In the genomic region with DNA sequence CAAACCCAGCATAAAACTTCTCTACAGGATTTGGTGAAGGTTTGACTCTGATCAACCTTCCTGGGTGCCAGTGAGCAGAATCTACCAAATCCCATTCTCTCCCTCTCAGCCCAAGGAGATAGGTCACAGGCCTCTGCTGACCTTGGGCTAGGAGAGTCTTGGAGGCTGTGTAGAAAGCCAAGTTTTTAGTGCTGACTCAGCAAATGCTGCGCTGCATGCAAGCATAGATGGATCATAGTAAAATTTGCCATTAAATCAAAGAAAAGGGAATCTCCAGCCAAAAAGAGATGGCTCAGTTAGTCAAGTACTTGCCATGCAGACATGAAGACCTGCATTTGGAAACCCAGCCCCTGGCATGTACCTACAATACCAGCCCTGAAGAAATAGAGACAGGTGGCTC, we compare ENCODE assay signal across 21 mouse cellular contexts.
DNase-seq lines count a peak whose midpoint lies in the region; ATAC-seq and TF ChIP-seq lines count a peak whose summit lies in the region.
"Had no signal": no experiment of that assay in that cellular context is flagged by ENCODE, and none has a peak within 500 bp of the region (broad histone marks: within the 10 kb centered on the region; RNA-seq: fewer than 3 reads in every experiment).

No protein-coding gene starts in this region.

- H3K9ac ChIP-seq in CH12.LX (ENCODE audit: insufficient read depth, low read depth) (no peak overlapping the region), MEL (ENCODE audit: control insufficient read depth, low read depth, low read length, poor library complexity, severe bottlenecking) (no peak overlapping the region)
- no peak overlapping the region for H3K9ac ChIP-seq in intestine, embryonic 15.5 days
- H3K9ac ChIP-seq: embryonic facial prominence, embryonic 13.5 days; embryonic facial prominence, embryonic 15.5 days; forebrain, embryonic 13.5 days; forebrain, embryonic 15.5 days had no signal

- dilution Hi-C loops in CH12.LX (cut with MboI; ENCODE audit: extremely low pct_ligation_motif_present, extremely low pct_unique_long_range_greater_than_20kb, low sequenced_read_pairs), result no loop called here

- ATAC-seq in intestine, embryonic 15.5 days, result no peak
- ATAC-seq: CD4-positive, CD25-positive, alpha-beta regulatory T cell, adult 4 months; forebrain, embryonic 13.5 days; forebrain, embryonic 15.5 days had no signal

- TF ChIP-seq CTCF in CH12.LX (conservative IDR thresholded peaks at IDR 0.05 in 1 of 2, IDR thresholded peaks at IDR 0.05 in 1 of 2; ENCODE audit: low read depth in 2 of 2, low read length in 2 of 2) (no peak), MEL (IDR thresholded peaks at IDR 0.05 in 2 of 3, conservative IDR thresholded peaks at IDR 0.05 in 1 of 3; ENCODE audit: control insufficient read depth in 1 of 3, insufficient read depth in 1 of 3, low read depth in 2 of 3, low read length in 3 of 3, poor library complexity in 1 of 3, severe bottlenecking in 1 of 3) (no peak)

- TF ChIP-seq RAD21 in CH12.LX (IDR thresholded peaks at IDR 0.05; ENCODE audit: low read depth, low read length) (no peak), MEL (IDR thresholded peaks at IDR 0.05; ENCODE audit: low read depth, low read length) (no peak)

- no peak overlapping the region for H3K4me3 ChIP-seq in heart, embryonic 10.5 days
- no peak overlapping the region for H3K4me3 ChIP-seq in CH12.LX (replicated peaks in 1 of 3; ENCODE audit: low read depth in 2 of 3, low read length in 2 of 3, poor library complexity in 1 of 3)
- H3K4me3 ChIP-seq in MEL (ENCODE audit: control insufficient read depth in 1 of 2, insufficient read depth in 1 of 2, low read depth in 2 of 2, low read length in 2 of 2), result no peak overlapping the region
- no peak overlapping the region for H3K4me3 ChIP-seq in intestine, embryonic 15.5 days (replicated peaks)
- H3K4me3 ChIP-seq: embryonic facial prominence, embryonic 13.5 days; embryonic facial prominence, embryonic 15.5 days; erythroblast, embryonic 14.5 days; forebrain, embryonic 13.5 days; forebrain, embryonic 15.5 days had no signal

- H3K4me2 ChIP-seq in CH12.LX (ENCODE audit: insufficient read depth, low read depth, poor library complexity, severe bottlenecking), result no peak overlapping the region
- no peak overlapping the region for H3K4me2 ChIP-seq in intestine, embryonic 15.5 days (replicated peaks)
- H3K4me2 ChIP-seq: embryonic facial prominence, embryonic 13.5 days; embryonic facial prominence, embryonic 15.5 days; forebrain, embryonic 13.5 days; forebrain, embryonic 15.5 days had no signal

- H3K79me2 ChIP-seq in CH12.LX (replicated peaks; ENCODE audit: control insufficient read depth, extremely low read depth, insufficient read depth, poor library complexity, severe bottlenecking) (no peaks in the 10 kb centered on the region), MEL (ENCODE audit: control insufficient read depth, insufficient read depth, low read length, poor library complexity) (no peaks in the 10 kb centered on the region)

- TF ChIP-seq POLR2A in CH12.LX (IDR thresholded peaks at IDR 0.05; ENCODE audit: low read depth, low read length) (no peak), MEL (IDR thresholded peaks at IDR 0.05; ENCODE audit: control insufficient read depth in 1 of 2, insufficient read depth in 1 of 2, low read depth in 1 of 2, low read length in 2 of 2, poor library complexity in 1 of 2) (no peak)

- H3K36me3 ChIP-seq in heart, embryonic 10.5 days, result no peaks in the 10 kb centered on the region
- H3K36me3 ChIP-seq in CH12.LX (replicated peaks in 1 of 2; ENCODE audit: control insufficient read depth in 1 of 2, insufficient read depth in 1 of 2, low read length in 1 of 2) (no peaks in the 10 kb centered on the region), MEL (ENCODE audit: control insufficient read depth in 1 of 2, insufficient read depth in 2 of 2, low read length in 2 of 2) (no peaks in the 10 kb centered on the region)
- no peaks in the 10 kb centered on the region for H3K36me3 ChIP-seq in intestine, embryonic 15.5 days
- H3K36me3 ChIP-seq: embryonic facial prominence, embryonic 13.5 days; embryonic facial prominence, embryonic 15.5 days; forebrain, embryonic 15.5 days; G1E had no signal

- H3K9me3 ChIP-seq in heart, embryonic 10.5 days, result no peaks in the 10 kb centered on the region
- H3K9me3 ChIP-seq in CH12.LX (replicated peaks; ENCODE audit: low read length) (peaks cover 12% of the 10 kb centered on the region), MEL (replicated peaks; ENCODE audit: insufficient read depth, low read length) (no peaks in the 10 kb centered on the region)
- H3K9me3 ChIP-seq in intestine, embryonic 15.5 days, result no peaks in the 10 kb centered on the region
- H3K9me3 ChIP-seq: embryonic facial prominence, embryonic 13.5 days; embryonic facial prominence, embryonic 15.5 days; forebrain, embryonic 13.5 days; forebrain, embryonic 15.5 days had no signal

- peak; percentile 8 for DNase-seq in cerebellum, adult 9-11 months
- DNase-seq in cerebellum, postnatal 14 days, result no peak
- peak; percentile 37 for DNase-seq in heart, adult 11 months
- DNase-seq in heart, embryonic 10.5 days (ENCODE audit: low spot score), result no peak
- DNase-seq in CH12.LX (ENCODE audit: extremely low read depth), result no peak
- DNase-seq in MEL (ENCODE audit: low read depth, low spot score), result no peak
- DNase-seq: adrenal gland, adult 2 months; adrenal gland, postnatal 10 days; adrenal gland, postnatal 25 days; B cell, adult 2 months; cerebellum, adult 18-20 months; cerebellum, adult 8-10 months; embryo, embryonic 11 days had no signal

- in situ Hi-C loops in CH12.LX (cut with MboI; ENCODE audit: low pct_ligation_motif_present, low pct_unique_long_range_greater_than_20kb, low sequenced_read_pairs), result no loop called here

- H3K4me1 ChIP-seq in heart, embryonic 10.5 days, result peaks cover 2% of the 10 kb centered on the region; the same call in 1 of the 2 replicates
- H3K4me1 ChIP-seq in CH12.LX (ENCODE audit: control insufficient read depth in 1 of 2, insufficient read depth in 2 of 2) (no peaks in the 10 kb centered on the region), MEL (ENCODE audit: control insufficient read depth in 1 of 2, insufficient read depth in 2 of 2, low read length in 2 of 2) (no peaks in the 10 kb centered on the region)
- H3K4me1 ChIP-seq in intestine, embryonic 15.5 days (replicated peaks), result no peaks in the 10 kb centered on the region
- H3K4me1 ChIP-seq: embryonic facial prominence, embryonic 13.5 days; embryonic facial prominence, embryonic 15.5 days had no signal

- TF ChIP-seq EP300 in CH12.LX (IDR thresholded peaks at IDR 0.05; ENCODE audit: low read length), result no peak
- no peak for TF ChIP-seq EP300 in MEL (IDR thresholded peaks at IDR 0.05; ENCODE audit: low read depth in 1 of 2, low read length in 2 of 2)

- no peak overlapping the region for H3K27ac ChIP-seq in heart, embryonic 10.5 days
- H3K27ac ChIP-seq in CH12.LX (ENCODE audit: insufficient read depth, low read depth), result no peak overlapping the region
- H3K27ac ChIP-seq in MEL (ENCODE audit: control insufficient read depth, low read depth, low read length), result no peak overlapping the region
- no peak overlapping the region for H3K27ac ChIP-seq in intestine, embryonic 15.5 days
- H3K27ac ChIP-seq: embryonic facial prominence, embryonic 13.5 days; embryonic facial prominence, embryonic 15.5 days; forebrain, embryonic 13.5 days; forebrain, embryonic 15.5 days had no signal

- H3K27me3 ChIP-seq in heart, embryonic 10.5 days (ENCODE audit: insufficient read depth, poor library complexity, severe bottlenecking), result no peaks in the 10 kb centered on the region
- H3K27me3 ChIP-seq in CH12.LX (replicated peaks), result no peaks in the 10 kb centered on the region
- no peaks in the 10 kb centered on the region for H3K27me3 ChIP-seq in MEL (ENCODE audit: control insufficient read depth in 1 of 2, insufficient read depth in 2 of 2, low read length in 2 of 2)
- H3K27me3 ChIP-seq in intestine, embryonic 15.5 days (replicated peaks), result no peaks in the 10 kb centered on the region
- H3K27me3 ChIP-seq: embryonic facial prominence, embryonic 13.5 days; embryonic facial prominence, embryonic 15.5 days; forebrain, embryonic 13.5 days; forebrain, embryonic 15.5 days had no signal

- WGBS in heart, embryonic 10.5 days, result 96% methylated on average over 1 of the region's 1 CpGs
- WGBS in intestine, embryonic 15.5 days, result 92% methylated on average over 1 of the region's 1 CpGs

TF ChIP-seq in CH12.LX, 34 proteins besides CTCF, POLR2A, EP300 and RAD21:
- peak; percentile 94 for TF ChIP-seq MAFK (IDR thresholded peaks at IDR 0.05; ENCODE audit: insufficient replicate concordance, low read length)
- TF ChIP-seq SIN3A (IDR thresholded peaks at IDR 0.05; ENCODE audit: low read length), result no peak

TF ChIP-seq in MEL, 35 proteins besides CTCF, POLR2A, EP300 and RAD21:
- TF ChIP-seq MXI1 (IDR thresholded peaks at IDR 0.05; ENCODE audit: low read depth, low read length) (no peak), MAFK (IDR thresholded peaks at IDR 0.05; ENCODE audit: borderline replicate concordance, low read depth, low read length) (peak; percentile 87)

Comparison
In these comparisons a context has a peak if more than half of its experiments do, and no peak if none do; other contexts are left out.
1. DNase-seq: peak in cerebellum, adult 9-11 months (single experiment) and heart, adult 11 months (single experiment); none in cerebellum, postnatal 14 days (0 of 2), heart, embryonic 10.5 days (single experiment), CH12.LX (single experiment) and MEL (single experiment).